Mouse (Mus musculus) CD4-positive, CD25-positive, alpha-beta regulatory T cell, adult 2 months (primary cell): ENCODE results near the gene Dcst1.
A peak's percentile ranks its signal among the peaks of the same experiment; 100 is the strongest.

Experiments used
- DNase-seq: peaks from one replicate; pipeline ENCODE4 v3.0.0-alpha.2; 2012; ENCODE audit warnings: low read depth, low spot score

Gene Dcst1

GRCm38 (mm10) chr3:89315195-89315929 lies 49.7 kb downstream of the Dcst1 start:
- peak; percentile 80 for DNase-seq

GRCm38 (mm10) chr3:89314791-89315190 lies 50.3 kb downstream of the Dcst1 start:
- no peak for DNase-seq

GRCm38 (mm10) chr3:89314340-89314739 lies 50.7 kb downstream of the Dcst1 start:
- DNase-seq: no peak

GRCm38 (mm10) chr3:89308089-89308488 lies 57.0 kb downstream of the Dcst1 start:
- peak; percentile 79 for DNase-seq

GRCm38 (mm10) chr3:89305551-89306325 lies 59.3 kb downstream of the Dcst1 start:
- no peak for DNase-seq

GRCm38 (mm10) chr3:89305105-89305504 lies 59.9 kb downstream of the Dcst1 start:
- no peak for DNase-seq

- DNase-seq: no peak
Measured at GRCm38 (mm10) chr3:89304440-89304839, 60.6 kb downstream of the Dcst1 start.

GRCm38 (mm10) chr3:89300514-89300913 lies 64.5 kb downstream of the Dcst1 start:
- peak; percentile 23 for DNase-seq
